Mouse (Mus musculus): ENCODE measurements at regions not wholly inside any gene's neighbourhood (a gene's known extent, or its start where the extent isn't known, plus 50 kb on each side); places are given as distances from the start of the nearest gene placed in this dataset.

DNA sequence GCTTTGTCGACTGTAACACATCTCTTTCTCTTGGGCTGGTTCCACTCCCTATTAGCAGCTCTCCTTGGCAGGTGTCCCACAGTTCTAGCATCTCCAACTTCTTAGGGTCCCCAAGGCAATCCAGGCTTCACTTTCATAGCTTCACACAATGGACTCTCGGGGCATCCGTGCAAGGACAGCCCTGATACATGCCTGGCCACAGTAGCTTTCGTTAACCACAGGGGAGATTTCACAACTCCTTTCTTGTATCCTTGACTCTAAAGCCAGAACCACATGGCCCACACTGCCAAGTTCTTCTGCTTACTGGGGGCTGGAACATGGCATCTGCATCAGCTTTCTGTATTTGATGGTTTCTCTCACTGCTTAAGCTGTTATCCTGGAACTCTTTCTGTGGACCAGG is 160.3 kb downstream of the Shq1 start:
- Histone ChIP-seq H3K4me1 (ENCODE audit: control insufficient read depth in 1 of 2, insufficient read depth in 2 of 2, low read length in 2 of 2) (no peaks in the 10 kb centered on the region), H3K27ac (ENCODE audit: control insufficient read depth, low read depth, low read length) (no peak overlapping the region), H3K9ac (ENCODE audit: control insufficient read depth, low read depth, low read length, poor library complexity, severe bottlenecking) (no peak overlapping the region), H3K36me3 (ENCODE audit: control insufficient read depth in 1 of 2, insufficient read depth in 2 of 2, low read length in 2 of 2) (no peaks in the 10 kb centered on the region), H3K27me3 (ENCODE audit: control insufficient read depth in 1 of 2, insufficient read depth in 2 of 2, low read length in 2 of 2) (no peaks in the 10 kb centered on the region; a peak in 1 of 4 replicates), H3K4me3 (ENCODE audit: control insufficient read depth in 1 of 2, insufficient read depth in 1 of 2, low read depth in 2 of 2, low read length in 2 of 2) (no peak overlapping the region), H3K79me2 (ENCODE audit: control insufficient read depth, insufficient read depth, low read length, poor library complexity) (no peaks in the 10 kb centered on the region), H3K9me3 (replicated peaks; ENCODE audit: insufficient read depth, low read length) (no peaks in the 10 kb centered on the region)
- no peak for DNase-seq (ENCODE audit: low read depth, low spot score)
- TF ChIP-seq GATA1 (IDR thresholded peaks at IDR 0.05; ENCODE audit: low read depth, low read length) (no peak), MXI1 (IDR thresholded peaks at IDR 0.05; ENCODE audit: low read depth, low read length) (no peak), POLR2AphosphoS2 (IDR thresholded peaks at IDR 0.05; ENCODE audit: low read length) (no peak)

- H3K79me2 ChIP-seq (ENCODE audit: control insufficient read depth, insufficient read depth, low read length, poor library complexity), result no peaks in the 10 kb centered on the region
- no peak overlapping the region for H3K9ac ChIP-seq (ENCODE audit: control insufficient read depth, low read depth, low read length, poor library complexity, severe bottlenecking)
- no peaks in the 10 kb centered on the region for H3K36me3 ChIP-seq (ENCODE audit: control insufficient read depth in 1 of 2, insufficient read depth in 2 of 2, low read length in 2 of 2)
- H3K4me3 ChIP-seq (ENCODE audit: control insufficient read depth in 1 of 2, insufficient read depth in 1 of 2, low read depth in 2 of 2, low read length in 2 of 2), result no peak overlapping the region
- H3K4me1 ChIP-seq (ENCODE audit: control insufficient read depth in 1 of 2, insufficient read depth in 2 of 2, low read length in 2 of 2), result no peaks in the 10 kb centered on the region
- no peak for DNase-seq (ENCODE audit: low read depth, low spot score)
- no peak for TF ChIP-seq ELF1 (IDR thresholded peaks at IDR 0.05; ENCODE audit: low read depth, low read length)
- no peak for TF ChIP-seq MAX (IDR thresholded peaks at IDR 0.05; ENCODE audit: low read length)
- no peaks in the 10 kb centered on the region for H3K9me3 ChIP-seq (replicated peaks; ENCODE audit: insufficient read depth, low read length)
- no peak overlapping the region for H3K27ac ChIP-seq (ENCODE audit: control insufficient read depth, low read depth, low read length)
- H3K27me3 ChIP-seq (ENCODE audit: control insufficient read depth in 1 of 2, insufficient read depth in 2 of 2, low read length in 2 of 2), result no peaks in the 10 kb centered on the region; a peak in 1 of 4 replicates
These were observed 165.3 kb downstream of the Shq1 start for GRCm38 (mm10) chr6:100505506-100506247.

DNA sequence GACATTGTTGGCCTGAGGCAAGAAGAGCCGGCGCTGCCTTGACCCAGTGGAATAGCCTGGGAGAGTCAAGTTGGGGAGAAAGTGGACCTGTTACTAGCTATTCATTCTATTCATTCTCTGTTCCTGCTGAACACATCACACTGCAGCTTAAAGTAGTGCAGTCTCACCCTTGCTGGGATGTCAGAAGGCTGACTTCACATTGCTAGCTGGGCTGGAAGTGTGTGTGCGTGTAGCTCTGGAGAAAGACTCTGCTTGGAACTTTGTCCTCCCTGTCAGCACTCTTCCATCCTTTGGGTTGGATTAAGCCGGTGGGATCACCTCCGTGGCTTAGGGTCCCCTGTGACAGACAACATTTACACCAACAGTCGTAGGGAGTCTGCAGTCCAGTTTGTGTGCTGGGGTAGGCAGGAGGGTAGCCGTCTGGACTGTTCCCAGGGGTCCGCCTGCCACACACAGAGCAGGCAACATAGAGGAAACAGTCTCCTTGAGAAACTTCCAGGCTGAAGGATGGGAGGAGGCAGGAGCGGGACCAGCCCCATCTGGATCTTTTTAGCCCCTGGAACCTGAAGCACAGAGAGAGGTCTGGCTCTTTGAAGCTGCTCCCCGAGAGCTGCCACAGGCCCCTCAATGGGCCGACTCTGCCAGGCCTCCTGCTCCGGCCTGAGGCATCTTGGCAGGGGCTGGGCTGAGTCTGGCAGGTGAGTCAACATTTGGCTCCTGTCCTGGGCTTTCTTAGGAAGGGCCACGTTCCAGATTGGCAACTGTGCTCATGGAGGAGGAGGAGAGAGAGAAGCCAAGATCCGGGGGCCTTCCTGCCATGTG is 167.8 kb downstream of the Shq1 start:
- Histone ChIP-seq H3K9me3 (replicated peaks; ENCODE audit: insufficient read depth, low read length) (no peaks in the 10 kb centered on the region), H3K36me3 (ENCODE audit: control insufficient read depth in 1 of 2, insufficient read depth in 2 of 2, low read length in 2 of 2) (no peaks in the 10 kb centered on the region), H3K4me1 (ENCODE audit: control insufficient read depth in 1 of 2, insufficient read depth in 2 of 2, low read length in 2 of 2) (no peaks in the 10 kb centered on the region), H3K27me3 (ENCODE audit: control insufficient read depth in 1 of 2, insufficient read depth in 2 of 2, low read length in 2 of 2) (no peaks in the 10 kb centered on the region; a peak in 1 of 4 replicates), H3K79me2 (ENCODE audit: control insufficient read depth, insufficient read depth, low read length, poor library complexity) (no peaks in the 10 kb centered on the region), H3K9ac (ENCODE audit: control insufficient read depth, low read depth, low read length, poor library complexity, severe bottlenecking) (no peak overlapping the region), H3K4me3 (ENCODE audit: control insufficient read depth in 1 of 2, insufficient read depth in 1 of 2, low read depth in 2 of 2, low read length in 2 of 2) (no peak overlapping the region), H3K27ac (ENCODE audit: control insufficient read depth, low read depth, low read length) (no peak overlapping the region)
- TF ChIP-seq ELF1 (IDR thresholded peaks at IDR 0.05; ENCODE audit: low read depth, low read length) (no peak), ZNF384 (IDR thresholded peaks at IDR 0.05; ENCODE audit: low read depth, low read length) (no peak), MAZ (IDR thresholded peaks at IDR 0.05; ENCODE audit: low read depth, low read length) (no peak), ZKSCAN1 (IDR thresholded peaks at IDR 0.05; ENCODE audit: low read depth, low read length) (no peak), RCOR1 (IDR thresholded peaks at IDR 0.05; ENCODE audit: low read depth, low read length) (no peak)
- DNase-seq (ENCODE audit: low read depth, low spot score), result no peak

Measured in MEL (cell line).